Mouse (Mus musculus) left cerebral cortex, adult 11 months (tissue): ENCODE measurements at regions not wholly inside any gene's neighbourhood (a gene's known extent, or its start where the extent isn't known, plus 50 kb on each side); places are given as distances from the start of the nearest gene placed in this dataset.

Experiments used
- DNase-seq: peaks from one replicate; pipeline ENCODE4 v3.0.0; 2022; ENCODE audit warnings: low spot score

DNA sequence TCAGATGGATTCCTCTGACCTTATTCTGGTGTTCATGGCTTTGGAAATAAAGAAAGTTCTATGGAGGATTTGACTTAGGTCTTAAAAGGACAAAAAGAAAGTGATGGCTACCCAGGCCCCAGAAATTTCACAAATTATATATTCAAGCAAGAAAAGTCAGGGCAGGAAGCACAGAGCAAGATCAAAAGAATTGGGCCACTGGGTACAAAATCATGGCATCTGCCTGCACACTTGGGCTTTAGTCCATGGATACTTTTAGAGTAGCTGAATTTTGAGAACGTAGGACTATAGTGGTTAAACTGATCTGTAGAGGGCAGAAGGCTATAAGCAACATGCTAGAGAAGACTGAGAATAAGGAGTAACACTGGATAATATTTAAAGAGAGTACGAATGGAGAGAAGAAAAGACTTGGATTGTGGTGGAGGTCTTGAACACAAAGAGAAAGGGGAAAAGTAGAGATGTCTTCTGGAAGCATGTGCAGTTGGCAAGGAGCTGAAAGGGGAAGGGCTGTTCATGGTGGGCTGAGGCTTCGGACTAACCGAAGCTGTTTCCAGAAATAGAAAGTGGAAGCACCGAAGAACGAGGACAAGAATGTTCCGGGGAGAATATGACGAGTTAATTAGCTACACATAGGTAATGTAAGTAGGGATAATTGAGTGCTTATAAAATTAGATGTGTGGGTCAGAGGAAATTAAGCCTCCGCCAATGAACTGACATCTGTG, 168.2 kb upstream of the Itga4 start:
- no peak for DNase-seq

GRCm38 (mm10) chr2:79087600-79088205, 167.5 kb upstream of the Itga4 start:
- DNase-seq = no peak

DNA sequence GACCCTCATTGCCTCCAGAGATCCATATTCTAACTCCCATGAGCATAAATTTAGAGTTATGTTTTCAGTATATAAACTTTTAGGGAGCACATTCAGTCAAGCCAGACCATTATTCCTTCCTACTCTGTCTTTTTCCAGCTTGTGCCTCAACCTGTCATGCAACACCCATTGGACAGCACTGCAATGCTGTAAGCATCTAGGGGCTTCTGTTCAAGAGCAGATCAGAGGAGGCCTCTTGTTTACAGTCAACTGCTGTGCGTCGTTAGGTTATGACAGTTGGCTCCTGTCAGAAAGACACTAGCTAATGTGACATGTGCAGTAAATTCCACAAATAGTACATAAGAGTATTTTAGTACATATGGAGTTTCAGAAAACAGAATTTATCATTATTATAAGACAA, 165.0 kb upstream of the Itga4 start:
- DNase-seq = no peak

GRCm38 (mm10) chr2:79094298-79094697, 160.9 kb upstream of the Itga4 start:
- DNase-seq = peak; percentile 29

GRCm38 (mm10) chr2:79096532-79097251, 158.5 kb upstream of the Itga4 start:
- DNase-seq = no peak

- DNase-seq = no peak
These were observed 155.6 kb upstream of the Itga4 start for GRCm38 (mm10) chr2:79099601-79100000.

- no peak for DNase-seq
These were observed 143.6 kb upstream of the Itga4 start for GRCm38 (mm10) chr2:79111673-79112072.

GRCm38 (mm10) chr2:79112076-79112475, 143.2 kb upstream of the Itga4 start:
- DNase-seq = no peak

DNA sequence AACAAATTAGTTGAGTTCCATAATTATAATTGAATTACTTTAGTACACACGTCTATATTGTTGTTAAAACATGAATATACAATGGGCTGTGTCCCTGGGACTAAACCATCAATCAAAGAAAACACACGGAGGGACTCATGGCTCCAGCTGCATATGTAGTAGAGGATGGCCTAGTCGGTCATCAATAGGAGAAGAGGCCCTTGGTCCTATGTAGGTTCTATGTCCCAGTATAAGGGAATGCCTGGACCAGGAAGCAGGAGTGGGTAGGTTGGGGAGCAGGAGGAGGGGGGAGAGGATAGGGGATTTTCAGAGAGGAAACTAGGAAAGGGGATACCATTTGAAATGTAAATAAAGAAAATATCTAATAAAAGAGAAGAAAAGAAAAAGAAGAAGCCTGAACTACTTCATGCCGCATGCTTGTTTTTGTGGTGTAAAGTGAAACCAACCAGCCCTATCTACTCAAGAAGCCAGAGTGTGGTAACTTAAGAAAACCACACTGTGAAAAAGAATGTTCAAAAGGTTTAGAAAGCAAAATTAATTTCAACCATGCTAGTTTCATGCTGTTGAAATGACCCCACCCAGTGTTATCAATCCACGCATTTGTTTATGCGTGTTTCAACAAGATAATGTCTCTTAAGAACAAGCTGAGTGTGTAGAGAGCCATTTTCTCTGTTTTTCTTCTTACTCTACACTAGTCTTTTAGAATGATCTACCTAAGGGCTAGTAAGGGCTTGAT, 134.4 kb upstream of the Itga4 start:
- DNase-seq = no peak

DNA sequence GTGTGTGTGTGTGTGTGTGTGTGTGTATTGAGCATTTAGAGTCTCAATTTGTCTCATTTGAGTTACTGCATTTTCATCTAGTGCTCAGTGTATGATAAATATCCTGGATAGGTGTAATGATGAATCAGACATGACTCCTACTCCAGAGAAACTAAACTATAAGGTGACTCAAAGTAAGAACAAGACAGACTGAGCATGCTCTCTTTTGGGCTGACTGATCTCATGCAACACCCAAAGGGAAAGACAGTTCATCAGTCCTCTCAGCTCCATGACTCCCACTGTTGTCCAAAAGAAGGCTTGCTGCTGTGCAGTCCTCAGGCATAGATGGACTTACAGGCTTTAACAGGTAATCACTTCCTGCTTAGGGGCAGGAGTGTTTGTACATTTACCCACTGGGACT, 132.7 kb upstream of the Itga4 start:
- no peak for DNase-seq

DNA sequence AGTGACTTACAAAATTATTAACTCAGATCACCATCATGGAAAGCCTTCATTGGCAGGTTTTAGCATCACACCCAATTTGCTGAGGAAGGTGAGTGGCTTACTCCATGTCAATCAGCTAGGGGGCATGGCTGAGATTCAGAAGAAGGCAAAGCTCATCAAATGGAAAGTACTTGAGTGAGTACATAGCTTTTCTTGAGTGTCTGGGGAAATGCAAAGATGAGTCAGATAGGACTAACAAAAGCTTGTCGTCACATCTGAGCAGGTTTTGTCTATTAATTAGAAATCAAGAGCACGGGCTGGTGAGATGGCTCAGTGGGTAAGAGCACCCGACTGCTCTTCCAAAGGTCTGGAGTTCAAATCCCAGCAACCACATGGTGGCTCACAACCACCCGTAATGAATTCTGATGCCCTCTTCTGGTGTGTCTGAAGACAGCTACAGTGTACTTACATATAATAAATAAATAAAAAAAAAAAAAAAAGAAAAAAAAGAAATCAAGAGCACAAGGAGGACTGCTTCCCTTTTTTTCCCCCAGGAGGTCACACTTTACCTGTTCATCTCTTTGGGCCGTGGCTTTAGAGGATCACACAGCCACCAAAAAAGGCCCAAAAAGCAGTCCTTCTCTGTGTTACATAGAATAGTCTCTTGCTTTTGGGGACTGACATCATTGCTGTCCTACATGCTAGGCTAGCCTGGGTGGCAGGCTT, 130.8 kb upstream of the Itga4 start:
- no peak for DNase-seq

DNA sequence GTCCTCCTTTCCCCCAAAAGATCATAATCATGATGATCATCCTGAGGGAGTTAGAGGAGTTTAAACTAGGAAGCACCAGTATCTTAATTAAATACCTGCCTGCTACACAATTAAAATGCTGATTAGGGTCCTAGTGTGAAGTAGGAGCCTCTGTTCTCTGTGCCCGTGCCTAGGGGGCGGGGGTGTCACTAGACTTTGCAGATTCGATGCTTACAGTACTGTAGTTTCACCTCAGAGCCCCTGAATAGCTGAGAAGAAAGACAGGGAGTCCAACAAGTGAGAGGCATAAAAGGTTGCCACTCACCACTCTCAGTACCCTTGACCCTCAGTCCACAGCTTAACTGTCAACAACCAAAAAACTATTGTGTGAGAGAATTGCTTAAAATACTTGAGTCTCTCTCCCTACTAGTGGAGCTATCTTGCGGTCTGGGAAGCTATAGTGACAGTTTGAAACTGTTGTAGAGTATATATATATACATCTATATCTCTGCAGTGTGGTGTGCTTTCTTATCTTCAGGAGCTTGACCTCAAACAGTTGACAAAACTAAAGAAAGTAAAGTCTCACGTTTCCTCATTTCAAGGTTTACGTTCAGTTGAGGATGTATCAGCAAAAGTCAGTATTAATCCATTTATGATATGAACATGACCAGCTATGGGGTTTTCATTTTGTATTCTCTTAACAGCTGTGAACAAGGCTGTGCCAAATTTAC, 128.9 kb upstream of the Itga4 start:
- no peak for DNase-seq

DNA sequence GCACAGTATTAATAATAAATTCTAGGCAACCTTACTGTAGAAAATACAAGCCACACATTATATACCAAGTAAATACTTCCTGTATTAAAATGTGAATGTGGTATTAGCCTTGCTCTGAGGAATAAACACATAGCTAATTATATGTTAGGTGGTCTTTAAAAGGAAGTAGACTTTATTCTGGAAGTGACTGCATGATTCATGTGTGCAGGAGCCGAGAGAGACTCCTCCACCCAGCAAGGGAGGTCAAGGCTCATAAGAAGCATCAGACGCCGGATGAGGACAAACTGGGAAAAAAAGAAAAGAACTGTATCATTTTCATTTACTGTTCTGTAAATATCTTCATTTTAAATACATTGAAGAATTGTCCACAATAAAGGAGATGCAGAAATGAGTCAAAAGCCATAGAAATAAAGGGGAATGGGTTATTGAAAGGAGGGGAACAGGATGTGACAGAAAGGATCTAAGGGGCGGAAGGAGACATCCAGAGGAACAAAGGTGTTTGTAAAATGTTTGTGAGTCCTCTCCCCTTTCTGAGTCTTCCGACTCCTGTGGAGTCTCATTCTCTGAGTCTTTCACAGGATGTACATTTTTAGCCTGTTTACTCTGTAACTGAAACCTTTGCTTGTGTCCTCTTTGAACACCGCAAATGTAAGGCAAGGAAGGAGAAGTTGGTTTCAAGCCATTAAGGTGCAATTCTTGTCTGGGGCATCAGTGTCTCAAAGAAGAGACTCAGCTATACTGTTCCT, 128.1 kb upstream of the Itga4 start:
- no peak for DNase-seq

GRCm38 (mm10) chr2:79127822-79128221, 127.4 kb upstream of the Itga4 start:
- DNase-seq = no peak

DNA sequence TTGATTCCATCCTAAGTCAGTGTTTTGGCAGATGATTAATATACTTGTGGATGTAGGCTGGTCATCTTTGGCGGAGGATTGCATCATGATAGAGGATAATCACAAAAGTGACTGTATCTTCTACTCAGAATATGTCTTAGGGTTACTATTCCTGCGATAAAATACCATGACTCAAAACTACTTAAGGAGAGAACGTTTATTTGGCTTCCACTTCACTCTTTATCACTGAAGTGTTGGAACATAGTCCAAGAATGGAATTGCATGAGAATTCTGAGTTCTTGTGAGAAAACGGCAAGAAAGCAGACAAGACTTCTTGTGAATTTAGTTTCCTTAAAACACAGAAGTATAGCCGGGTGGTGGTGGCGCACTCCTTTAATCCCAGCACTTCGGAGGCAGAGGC, 124.6 kb upstream of the Itga4 start:
- no peak for DNase-seq

GRCm38 (mm10) chr2:79131235-79131634, 124.0 kb upstream of the Itga4 start:
- DNase-seq = no peak

DNA sequence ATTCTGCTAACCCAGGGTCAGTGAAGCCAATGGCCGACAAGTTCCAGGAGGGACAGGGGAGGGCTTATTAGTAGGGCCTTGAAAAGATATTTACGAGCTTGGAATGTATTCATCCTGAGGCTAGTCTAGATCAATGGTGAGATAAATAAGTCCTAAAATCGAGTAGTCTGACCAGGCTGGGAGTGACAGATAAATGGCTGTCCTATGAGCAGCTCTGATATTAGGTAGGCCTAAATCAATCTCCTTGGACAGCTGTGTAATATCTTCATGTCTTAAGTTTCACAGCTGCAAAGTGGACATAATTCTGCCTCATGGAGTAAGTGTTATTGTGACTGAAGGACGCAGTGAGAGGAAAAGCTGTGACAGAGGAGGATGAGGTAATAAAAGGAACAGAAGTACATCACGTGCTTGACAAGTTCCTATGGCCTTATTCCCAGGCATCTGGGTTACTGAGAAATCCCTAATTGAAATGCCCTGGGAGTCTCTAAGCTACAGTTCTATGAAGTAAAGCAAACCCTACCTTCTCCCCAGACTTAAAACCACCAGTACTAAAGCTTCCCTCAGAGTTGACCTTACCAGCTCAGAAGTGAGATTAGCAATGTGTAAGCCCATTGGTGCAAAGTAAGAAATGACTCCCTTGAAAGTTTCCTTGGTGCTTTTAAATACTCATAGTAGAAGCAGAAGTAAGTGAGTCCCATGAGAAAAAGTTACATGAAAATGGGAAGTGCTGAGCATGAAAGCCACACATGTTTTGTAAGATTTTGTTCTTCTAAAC, 123.3 kb upstream of the Itga4 start:
- DNase-seq = no peak

GRCm38 (mm10) chr2:79132518-79132845, 122.7 kb upstream of the Itga4 start:
- DNase-seq = no peak

DNA sequence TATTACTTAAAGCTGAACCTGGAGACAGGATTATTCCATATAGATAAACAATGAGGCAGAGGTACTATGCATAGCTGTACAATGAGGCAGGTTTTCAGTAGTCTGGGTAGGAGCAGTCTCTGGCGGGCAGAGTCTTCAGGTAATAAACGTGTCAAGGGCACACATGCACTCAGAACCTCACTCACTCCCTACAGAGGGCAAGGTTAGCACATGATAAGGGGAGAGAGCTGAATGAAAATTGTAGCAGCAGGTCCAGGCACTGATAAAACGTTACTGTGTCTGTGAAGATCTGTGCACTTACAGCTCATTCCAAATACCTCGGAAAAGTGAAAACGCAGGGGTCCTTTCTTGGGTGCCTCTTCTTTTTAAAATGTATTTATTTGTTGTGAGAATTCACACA, 120.9 kb upstream of the Itga4 start:
- DNase-seq = no peak

DNA sequence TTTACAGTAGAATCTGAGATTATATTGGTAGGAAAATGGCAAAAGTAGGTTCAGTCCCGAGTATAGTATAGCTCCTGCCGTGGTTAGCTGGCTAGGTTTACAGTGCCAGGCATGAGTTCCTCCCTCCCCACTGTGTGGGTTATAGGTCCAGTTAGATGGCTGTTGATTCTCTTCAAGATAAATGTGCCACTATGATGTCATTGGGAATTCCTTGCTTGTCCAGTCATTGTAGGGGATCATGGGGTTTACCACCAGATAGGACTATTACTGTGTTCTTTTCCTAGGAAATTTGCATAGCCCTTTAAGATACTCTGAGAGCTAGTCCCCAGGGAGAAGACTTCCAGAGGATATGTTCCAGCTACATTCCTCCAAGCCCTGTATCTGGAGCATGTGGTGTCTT, 119.2 kb upstream of the Itga4 start:
- no peak for DNase-seq
